Mouse (Mus musculus): ENCODE measurements around the gene Msl3l2. TPM values are rescaled to one million over a fixed set of nuclear protein-coding genes. Genes with fewer than 3 reads are reported as not detected.

Msl3l2 gene
- 9.8 and 10.7 TPM in 2 replicates for polyA plus RNA-seq (2015; fragmentation: Nextera tagmentation; extraction: Ambion mirVana)

GRCm38 (mm10) chr10:56106333-56106995, at the start of gene Msl3l2:
Gene Msl3l2 (plus strand): TSS chr10:56106917.
- Histone ChIP-seq H3K36me3 (ENCODE audit: control insufficient read depth, insufficient read depth, low read length) (no peaks in the 10 kb centered on the region), H3K4me1 (ENCODE audit: control insufficient read depth, insufficient read depth, low read depth, low read length) (no peaks in the 10 kb centered on the region), H3K4me3 (ENCODE audit: low read length) (peak within 1 kb of the TSS; percentile 22), H3K9me3 (ENCODE audit: control insufficient read depth, low read length) (no peaks in the 10 kb centered on the region), H3K9ac (ENCODE audit: low read depth, low read length) (peak within 1 kb of the TSS; percentile 21; the same call in 1 of the 2 replicates), H3K27me3 (replicated peaks; ENCODE audit: control insufficient read depth, insufficient read depth, low read length) (no peaks in the 10 kb centered on the region), H3K27ac (ENCODE audit: low read depth, low read length) (no peak within 1 kb of the TSS), H3K4me2 (ENCODE audit: low read length) (peak within 1 kb of the TSS; percentile 42)
- ATAC-seq: peak; percentile 81; the same call in 1 of the 2 replicates
- WGBS: 31% methylated on average over 18 of the region's 18 CpGs

GRCm38 (mm10) chr10:56058979-56059422, 47.7 kb upstream of the Msl3l2 start:
- WGBS: 26% methylated on average over 3 of the region's 3 CpGs
- Histone ChIP-seq H3K36me3 (ENCODE audit: control insufficient read depth, insufficient read depth, low read length) (no peaks in the 10 kb centered on the region), H3K27ac (ENCODE audit: low read depth, low read length) (peak overlapping the region; percentile 41; the same call in 1 of the 2 replicates), H3K9ac (ENCODE audit: low read depth, low read length) (no peak overlapping the region), H3K27me3 (replicated peaks; ENCODE audit: control insufficient read depth, insufficient read depth, low read length) (no peaks in the 10 kb centered on the region), H3K4me3 (ENCODE audit: low read length) (no peak overlapping the region), H3K4me1 (ENCODE audit: control insufficient read depth, insufficient read depth, low read depth, low read length) (no peaks in the 10 kb centered on the region), H3K9me3 (ENCODE audit: control insufficient read depth, low read length) (no peaks in the 10 kb centered on the region), H3K4me2 (ENCODE audit: low read length) (no peak overlapping the region)
- peak; percentile 58; the same call in 1 of the 2 replicates for ATAC-seq

- Histone ChIP-seq H3K9me3 (ENCODE audit: control insufficient read depth, low read length) (no peaks in the 10 kb centered on the region), H3K4me2 (ENCODE audit: low read length) (no peak overlapping the region), H3K36me3 (ENCODE audit: control insufficient read depth, insufficient read depth, low read length) (no peaks in the 10 kb centered on the region), H3K27me3 (replicated peaks; ENCODE audit: control insufficient read depth, insufficient read depth, low read length) (no peaks in the 10 kb centered on the region), H3K4me3 (ENCODE audit: low read length) (no peak overlapping the region), H3K9ac (ENCODE audit: low read depth, low read length) (no peak overlapping the region), H3K27ac (ENCODE audit: low read depth, low read length) (no peak overlapping the region), H3K4me1 (ENCODE audit: control insufficient read depth, insufficient read depth, low read depth, low read length) (no peaks in the 10 kb centered on the region)
- 85% methylated on average over 2 of the region's 2 CpGs for WGBS
- no peak for ATAC-seq
Observed at GRCm38 (mm10) chr10:56061238-56061830, 45.4 kb upstream of the Msl3l2 start.

- 90% methylated on average over 2 of the region's 2 CpGs for WGBS
- no peak overlapping the region for H3K4me2 ChIP-seq (ENCODE audit: low read length)
- no peaks in the 10 kb centered on the region for H3K27me3 ChIP-seq (replicated peaks; ENCODE audit: control insufficient read depth, insufficient read depth, low read length)
- no peak overlapping the region for H3K9ac ChIP-seq (ENCODE audit: low read depth, low read length)
- no peak for ATAC-seq
- H3K36me3 ChIP-seq (ENCODE audit: control insufficient read depth, insufficient read depth, low read length): no peaks in the 10 kb centered on the region
- no peak overlapping the region for H3K27ac ChIP-seq (ENCODE audit: low read depth, low read length)
- H3K9me3 ChIP-seq (ENCODE audit: control insufficient read depth, low read length): no peaks in the 10 kb centered on the region
- H3K4me3 ChIP-seq (ENCODE audit: low read length): no peak overlapping the region
- no peaks in the 10 kb centered on the region for H3K4me1 ChIP-seq (ENCODE audit: control insufficient read depth, insufficient read depth, low read depth, low read length)
Observed at GRCm38 (mm10) chr10:56062746-56063145, 44.0 kb upstream of the Msl3l2 start.

- Histone ChIP-seq H3K9ac (ENCODE audit: low read depth, low read length) (no peak overlapping the region), H3K4me2 (ENCODE audit: low read length) (no peak overlapping the region), H3K36me3 (ENCODE audit: control insufficient read depth, insufficient read depth, low read length) (no peaks in the 10 kb centered on the region), H3K27me3 (replicated peaks; ENCODE audit: control insufficient read depth, insufficient read depth, low read length) (no peaks in the 10 kb centered on the region), H3K9me3 (ENCODE audit: control insufficient read depth, low read length) (no peaks in the 10 kb centered on the region), H3K4me1 (ENCODE audit: control insufficient read depth, insufficient read depth, low read depth, low read length) (no peaks in the 10 kb centered on the region), H3K4me3 (ENCODE audit: low read length) (no peak overlapping the region), H3K27ac (ENCODE audit: low read depth, low read length) (no peak overlapping the region)
- no peak for ATAC-seq
- 87% methylated on average over 4 of the region's 4 CpGs for WGBS
Observed at GRCm38 (mm10) chr10:56089714-56090113, 17.0 kb upstream of the Msl3l2 start.

- Histone ChIP-seq H3K27ac (ENCODE audit: low read depth, low read length) (no peak overlapping the region), H3K4me3 (ENCODE audit: low read length) (no peak overlapping the region), H3K9ac (ENCODE audit: low read depth, low read length) (no peak overlapping the region), H3K4me1 (ENCODE audit: control insufficient read depth, insufficient read depth, low read depth, low read length) (no peaks in the 10 kb centered on the region), H3K4me2 (ENCODE audit: low read length) (no peak overlapping the region), H3K36me3 (ENCODE audit: control insufficient read depth, insufficient read depth, low read length) (no peaks in the 10 kb centered on the region), H3K27me3 (replicated peaks; ENCODE audit: control insufficient read depth, insufficient read depth, low read length) (no peaks in the 10 kb centered on the region), H3K9me3 (ENCODE audit: control insufficient read depth, low read length) (no peaks in the 10 kb centered on the region)
- no peak for ATAC-seq
- 78% methylated on average over 5 of the region's 5 CpGs for WGBS
Observed at GRCm38 (mm10) chr10:56094586-56094985, 12.1 kb upstream of the Msl3l2 start.

GRCm38 (mm10) chr10:56096757-56097156, 10.0 kb upstream of the Msl3l2 start:
- H3K9ac ChIP-seq (ENCODE audit: low read depth, low read length): no peak overlapping the region
- H3K36me3 ChIP-seq (ENCODE audit: control insufficient read depth, insufficient read depth, low read length): no peaks in the 10 kb centered on the region

GRCm38 (mm10) chr10:56099126-56099525, 7.6 kb upstream of the Msl3l2 start:
- Histone ChIP-seq H3K9ac (ENCODE audit: low read depth, low read length) (no peak overlapping the region), H3K4me3 (ENCODE audit: low read length) (no peak overlapping the region), H3K9me3 (ENCODE audit: control insufficient read depth, low read length) (no peaks in the 10 kb centered on the region), H3K27me3 (replicated peaks; ENCODE audit: control insufficient read depth, insufficient read depth, low read length) (no peaks in the 10 kb centered on the region), H3K27ac (ENCODE audit: low read depth, low read length) (no peak overlapping the region), H3K36me3 (ENCODE audit: control insufficient read depth, insufficient read depth, low read length) (no peaks in the 10 kb centered on the region), H3K4me1 (ENCODE audit: control insufficient read depth, insufficient read depth, low read depth, low read length) (no peaks in the 10 kb centered on the region), H3K4me2 (ENCODE audit: low read length) (no peak overlapping the region)
- 83% methylated on average over 3 of the region's 3 CpGs for WGBS
- no peak for ATAC-seq

More at GRCm38 (mm10) chr10:56096757-56097156, 10.0 kb upstream of the Msl3l2 start:
- Histone ChIP-seq H3K4me3 (ENCODE audit: low read length) (no peak overlapping the region), H3K27me3 (replicated peaks; ENCODE audit: control insufficient read depth, insufficient read depth, low read length) (no peaks in the 10 kb centered on the region), H3K4me2 (ENCODE audit: low read length) (no peak overlapping the region), H3K27ac (ENCODE audit: low read depth, low read length) (no peak overlapping the region), H3K4me1 (ENCODE audit: control insufficient read depth, insufficient read depth, low read depth, low read length) (no peaks in the 10 kb centered on the region), H3K9me3 (ENCODE audit: control insufficient read depth, low read length) (no peaks in the 10 kb centered on the region)
- ATAC-seq: no peak

GRCm38 (mm10) chr10:56099641-56100310, 6.9 kb upstream of the Msl3l2 start:
- no peak overlapping the region for H3K9ac ChIP-seq (ENCODE audit: low read depth, low read length)
- H3K4me2 ChIP-seq (ENCODE audit: low read length): no peak overlapping the region
- ATAC-seq: no peak
- no peaks in the 10 kb centered on the region for H3K4me1 ChIP-seq (ENCODE audit: control insufficient read depth, insufficient read depth, low read depth, low read length)
- H3K27ac ChIP-seq (ENCODE audit: low read depth, low read length): no peak overlapping the region
- H3K4me3 ChIP-seq (ENCODE audit: low read length): no peak overlapping the region
- WGBS: 93% methylated on average over 3 of the region's 3 CpGs
- H3K36me3 ChIP-seq (ENCODE audit: control insufficient read depth, insufficient read depth, low read length): no peaks in the 10 kb centered on the region
- H3K9me3 ChIP-seq (ENCODE audit: control insufficient read depth, low read length): no peaks in the 10 kb centered on the region
- H3K27me3 ChIP-seq (replicated peaks; ENCODE audit: control insufficient read depth, insufficient read depth, low read length): no peaks in the 10 kb centered on the region
